Mouse (Mus musculus): Measurements from ENCODE around the gene Tbc1d9b. TPM values are rescaled to one million over a fixed set of nuclear protein-coding genes. Genes with fewer than 3 reads are reported as not detected.

Gene Tbc1d9b
- polyA plus RNA-seq (2014; fragmentation: Illumina TruSeq; extraction: RNeasy Lipid Tissue Mini Kit (QIAGEN cat#74804); ENCODE audit: low read depth, low replicate concordance): 19.7 TPM

DNA sequence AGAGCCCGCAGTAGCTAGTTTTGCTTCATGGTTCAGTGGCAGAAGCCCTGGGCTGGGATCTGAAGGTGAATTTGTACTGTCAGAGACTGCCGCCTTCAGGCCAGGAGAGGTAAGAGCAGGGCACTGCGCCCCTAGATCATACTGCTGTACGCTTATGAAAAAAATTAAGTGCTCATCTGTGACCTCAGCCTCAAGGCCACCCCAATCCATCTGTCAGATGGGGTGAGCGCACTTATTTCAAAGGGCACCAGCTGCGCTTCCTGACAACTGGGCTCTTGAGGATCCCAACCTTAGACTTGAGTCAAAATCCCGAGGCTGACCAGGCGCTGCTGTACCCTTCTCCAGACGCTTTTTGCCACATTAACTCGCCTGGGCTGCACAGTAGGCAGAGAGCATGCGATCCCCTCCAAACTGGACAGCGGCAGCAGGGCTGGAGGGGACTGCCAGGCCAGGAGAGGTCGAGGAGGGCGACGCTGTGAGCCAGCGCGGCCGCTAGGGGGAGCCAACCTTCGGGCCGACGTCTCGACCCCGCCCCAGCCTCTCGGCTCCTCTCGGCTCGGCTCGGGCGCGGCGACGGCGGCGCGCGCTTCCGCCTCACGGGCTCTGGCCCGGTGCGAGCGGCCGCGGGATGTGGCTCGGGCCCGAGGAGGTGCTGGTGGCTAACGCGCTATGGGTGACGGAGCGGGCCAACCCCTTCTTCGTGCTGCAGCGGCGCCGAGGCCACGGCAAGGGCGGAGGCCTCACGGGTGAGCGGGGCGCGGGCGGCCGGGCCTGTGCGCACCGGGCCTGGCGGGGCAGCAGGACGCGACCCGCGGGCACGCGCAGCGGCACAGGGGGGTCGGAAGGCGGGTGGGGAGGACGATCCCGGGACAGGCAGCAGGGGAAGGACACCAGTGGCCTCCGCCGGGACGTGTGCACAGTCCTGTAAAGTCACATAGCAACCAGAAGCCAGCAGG lies at the start of gene Tbc1d9b:
TSS of gene Tbc1d9b (plus strand) at position 586 of the 956 bp plus-strand sequence.

DNA sequence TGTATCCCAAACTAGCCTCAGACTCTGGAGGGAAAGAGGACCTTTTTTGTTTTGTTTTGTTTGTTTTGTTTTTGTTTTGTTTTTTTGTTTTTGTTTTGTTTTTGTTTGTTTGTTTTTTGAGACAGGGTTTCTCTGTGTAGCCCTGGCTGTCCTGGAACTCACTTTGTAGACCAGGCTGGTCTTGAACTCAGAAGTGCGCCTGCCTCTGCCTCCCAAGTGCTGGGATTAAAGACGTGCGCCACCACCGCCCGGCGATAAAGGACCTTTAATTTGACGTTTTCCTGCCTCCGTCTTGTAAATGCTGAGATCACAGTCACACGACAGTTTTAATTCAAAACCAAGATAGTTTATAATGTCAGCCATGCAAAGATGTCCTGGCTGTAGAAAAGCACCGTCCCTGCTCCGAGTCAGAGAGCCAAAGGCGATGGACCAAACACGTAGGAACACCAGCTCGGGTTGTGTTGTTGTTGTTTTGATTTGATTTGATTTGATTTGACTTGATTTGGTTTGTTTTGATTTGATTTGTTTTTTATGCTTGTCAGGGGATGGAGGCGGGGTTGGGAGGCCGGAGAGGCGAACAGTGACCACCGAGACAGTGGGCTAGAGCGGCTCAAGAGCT lies 43.0 kb downstream of the Tbc1d9b start, which contains the start of gene Mrnip:
TSS of gene Mrnip (plus strand) at position 334 of the 619 bp plus-strand sequence.

DNA sequence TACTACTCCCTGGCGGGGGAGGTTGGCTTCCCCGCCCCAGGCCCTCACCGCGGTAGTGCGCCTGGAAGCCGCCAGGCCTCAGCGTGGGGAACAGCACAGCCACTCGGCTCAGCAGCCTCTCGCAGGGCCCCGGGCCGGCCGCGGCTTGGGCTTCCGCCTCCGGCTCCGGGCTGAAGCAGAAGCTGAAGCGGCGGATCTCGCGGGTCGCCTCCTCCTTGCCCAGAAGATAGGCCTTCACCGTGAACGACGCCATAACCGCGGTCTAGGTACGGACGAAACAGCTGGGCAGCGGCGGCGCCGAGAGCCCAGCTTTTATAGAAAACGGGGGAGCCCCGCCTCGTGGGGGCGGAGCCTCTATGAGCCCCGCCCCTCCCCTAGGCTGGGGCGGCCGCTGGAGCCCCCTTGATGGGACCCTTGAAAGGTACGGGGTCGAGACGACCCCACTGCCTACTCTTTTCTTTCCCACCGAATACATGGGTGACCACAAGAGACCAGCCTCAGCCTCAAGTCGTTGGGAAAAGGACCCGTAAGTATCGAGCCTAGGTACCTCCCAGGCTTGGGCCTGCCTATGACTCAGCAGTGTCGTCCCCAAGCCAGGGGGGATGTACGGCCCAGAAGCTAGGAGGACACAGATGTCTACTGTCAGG lies 79.4 kb downstream of the Tbc1d9b start, which contains the start of the genes Sqstm1 and Mgat4b:
TSS of gene Sqstm1 (minus strand) at position 323 of the 647 bp plus-strand sequence.
TSS of gene Mgat4b (plus strand) at position 386 of the 647 bp plus-strand sequence.

Other genes starting within 250 kb of the Tbc1d9b start
- gene Rasgef1c, start 229.6 kb upstream of the Tbc1d9b start, polyA plus RNA-seq (2014; fragmentation: Illumina TruSeq; extraction: RNeasy Lipid Tissue Mini Kit (QIAGEN cat#74804); ENCODE audit: low read depth, low replicate concordance): not detected
- gene Rnf130, start 106.0 kb upstream of the Tbc1d9b start, polyA plus RNA-seq (2014; fragmentation: Illumina TruSeq; extraction: RNeasy Lipid Tissue Mini Kit (QIAGEN cat#74804); ENCODE audit: low read depth, low replicate concordance): 206 TPM
- 0.52 TPM for gene Mrnip, start 43.0 kb downstream of the Tbc1d9b start, polyA plus RNA-seq (2014; fragmentation: Illumina TruSeq; extraction: RNeasy Lipid Tissue Mini Kit (QIAGEN cat#74804); ENCODE audit: low read depth, low replicate concordance)
- 988 TPM for gene Sqstm1, start 79.4 kb downstream of the Tbc1d9b start, polyA plus RNA-seq (2014; fragmentation: Illumina TruSeq; extraction: RNeasy Lipid Tissue Mini Kit (QIAGEN cat#74804); ENCODE audit: low read depth, low replicate concordance)
- gene Mgat4b, start 79.5 kb downstream of the Tbc1d9b start, polyA plus RNA-seq (2014; fragmentation: Illumina TruSeq; extraction: RNeasy Lipid Tissue Mini Kit (QIAGEN cat#74804); ENCODE audit: low read depth, low replicate concordance): 6.1 TPM
- gene Ltc4s, start 107.2 kb downstream of the Tbc1d9b start, polyA plus RNA-seq (2014; fragmentation: Illumina TruSeq; extraction: RNeasy Lipid Tissue Mini Kit (QIAGEN cat#74804); ENCODE audit: low read depth, low replicate concordance): not detected
- gene Maml1, start 160.9 kb downstream of the Tbc1d9b start, polyA plus RNA-seq (2014; fragmentation: Illumina TruSeq; extraction: RNeasy Lipid Tissue Mini Kit (QIAGEN cat#74804); ENCODE audit: low read depth, low replicate concordance): 10.7 TPM
- gene Canx, start 194.3 kb downstream of the Tbc1d9b start, polyA plus RNA-seq (2014; fragmentation: Illumina TruSeq; extraction: RNeasy Lipid Tissue Mini Kit (QIAGEN cat#74804); ENCODE audit: low read depth, low replicate concordance): 893 TPM
- gene Cby3, start 223.1 kb downstream of the Tbc1d9b start, polyA plus RNA-seq (2014; fragmentation: Illumina TruSeq; extraction: RNeasy Lipid Tissue Mini Kit (QIAGEN cat#74804); ENCODE audit: low read depth, low replicate concordance): not detected
- gene Hnrnph1, start 245.6 kb downstream of the Tbc1d9b start, polyA plus RNA-seq (2014; fragmentation: Illumina TruSeq; extraction: RNeasy Lipid Tissue Mini Kit (QIAGEN cat#74804); ENCODE audit: low read depth, low replicate concordance): 885 TPM

Data from adrenal gland, adult 10 weeks (tissue).